Mouse (Mus musculus) left cerebral cortex, adult 8-10 months (tissue): ENCODE measurements around the gene Cldn18. TPM values are rescaled to one million over a fixed set of nuclear protein-coding genes. Genes with fewer than 3 reads are reported as not detected.

Source experiments
- DNase-seq, 2 experiments: peaks; one replicate each; pipeline ENCODE4 v3.0.0; 2022; ENCODE audit warnings: low spot score in 2 of 2
- total RNA-seq, 4 experiments: library from RNA; stranded (reverse); gene quantifications; 2 replicates each; pipeline ENCODE4 v1.2.4; 2022

The Cldn18 gene
- total RNA-seq, 4 experiments from 2014 or later = not detected

DNA sequence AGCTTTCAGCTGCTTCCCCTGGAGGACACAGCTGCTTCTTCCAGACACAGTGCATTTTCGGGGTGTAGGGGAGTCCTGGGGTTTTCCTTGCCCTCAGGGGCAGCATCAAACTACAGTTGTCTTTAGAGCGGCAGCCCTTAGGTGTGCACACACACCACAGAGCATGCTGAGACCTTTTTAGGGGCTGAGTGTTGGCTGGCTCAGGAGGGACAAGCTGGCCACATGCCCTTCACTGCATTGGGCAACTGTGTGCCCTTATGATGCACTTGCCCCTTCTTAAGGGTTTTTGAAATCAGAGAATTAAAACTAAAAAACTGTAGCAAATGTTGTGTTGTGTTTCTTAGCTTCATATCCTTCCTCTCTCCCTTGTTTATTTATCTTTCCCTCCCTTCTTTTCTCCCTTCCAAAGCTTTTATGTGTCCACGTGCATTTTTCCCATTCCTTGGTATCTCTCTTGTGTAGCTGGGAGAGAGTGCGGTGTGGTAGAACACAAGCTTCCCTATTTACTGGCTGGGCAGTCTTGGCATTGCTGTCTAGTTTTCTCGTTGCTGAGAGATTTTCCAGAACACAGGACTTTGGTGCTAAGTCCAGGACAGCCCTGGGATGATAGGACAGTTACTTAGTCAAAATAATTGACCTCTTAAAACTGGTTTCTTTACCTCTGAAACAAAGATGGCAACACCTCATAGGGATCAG, 31.4 kb downstream of the Cldn18 start:
- no peak for DNase-seq

DNA sequence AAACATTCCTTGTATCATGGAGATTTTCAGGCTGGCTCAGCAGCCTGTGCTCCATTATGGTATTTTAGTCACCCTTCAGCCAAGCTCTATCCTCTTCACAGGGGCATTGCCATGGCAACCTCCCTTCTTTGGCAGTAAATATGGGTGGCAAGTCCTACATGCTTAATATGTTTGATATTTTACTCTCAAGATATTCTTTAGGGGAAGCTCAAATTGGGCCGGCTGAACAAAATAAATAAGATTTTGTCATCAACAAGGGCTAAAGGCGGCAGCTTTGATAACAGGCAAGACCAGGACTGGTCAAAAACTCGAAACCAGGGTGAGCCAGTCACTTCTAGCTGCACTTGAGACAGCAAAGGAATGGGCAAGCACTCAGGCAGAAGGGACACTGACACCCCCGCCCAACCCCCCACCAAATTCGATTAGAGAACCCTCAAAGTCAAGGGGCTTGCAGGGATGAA, 32.0 kb downstream of the Cldn18 start:
- DNase-seq = no peak

DNA sequence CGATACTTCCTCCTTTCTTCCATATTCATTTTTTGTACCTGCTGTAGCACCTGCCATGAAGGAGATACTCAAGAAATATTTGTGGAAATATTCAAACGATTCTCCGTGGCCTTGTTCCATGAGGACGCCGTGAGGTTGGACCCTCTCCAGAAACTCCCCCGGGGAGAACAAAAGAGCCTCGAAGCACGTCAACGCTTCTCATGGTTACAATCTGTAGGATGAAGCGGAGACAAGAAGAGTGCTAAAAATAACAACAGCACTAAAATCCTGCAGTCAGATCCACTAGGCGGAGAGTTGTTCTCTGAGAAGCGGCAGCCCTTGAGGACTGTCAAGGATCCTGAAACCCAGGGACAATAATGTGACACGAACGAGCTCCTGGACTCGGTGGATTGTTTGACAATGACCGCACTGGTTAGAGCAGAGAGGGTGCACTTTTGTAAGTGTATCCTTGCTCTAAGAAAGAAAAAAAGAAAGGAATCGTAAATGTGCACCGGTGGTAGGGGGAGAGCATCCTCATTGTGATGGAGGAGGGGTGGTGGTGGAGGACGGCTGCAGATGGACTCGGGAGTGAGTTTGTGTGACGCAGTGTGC, 35.0 kb downstream of the Cldn18 start:
- peak in 1 of 2 experiments; percentile 43 for DNase-seq

DNA sequence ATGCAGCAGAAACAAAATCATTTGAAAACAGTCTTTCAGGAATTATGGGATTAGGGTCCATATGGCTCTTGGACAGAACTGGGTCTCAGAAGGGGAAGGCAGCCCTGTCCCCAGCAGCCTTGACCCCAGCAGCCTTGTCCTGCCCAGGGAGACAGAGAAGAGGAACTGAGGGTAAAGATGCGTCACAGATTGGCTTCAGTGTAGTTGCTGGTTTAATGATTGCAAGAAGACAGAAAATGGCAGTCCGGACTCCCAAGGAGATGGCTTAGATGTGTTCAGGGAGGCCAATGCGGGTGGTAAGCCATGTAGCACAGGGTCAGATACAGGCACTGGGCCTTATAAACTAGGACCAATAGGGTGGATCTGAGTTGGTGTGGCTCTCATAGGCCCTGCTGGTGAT, 41.4 kb downstream of the Cldn18 start:
- DNase-seq = no peak

DNA sequence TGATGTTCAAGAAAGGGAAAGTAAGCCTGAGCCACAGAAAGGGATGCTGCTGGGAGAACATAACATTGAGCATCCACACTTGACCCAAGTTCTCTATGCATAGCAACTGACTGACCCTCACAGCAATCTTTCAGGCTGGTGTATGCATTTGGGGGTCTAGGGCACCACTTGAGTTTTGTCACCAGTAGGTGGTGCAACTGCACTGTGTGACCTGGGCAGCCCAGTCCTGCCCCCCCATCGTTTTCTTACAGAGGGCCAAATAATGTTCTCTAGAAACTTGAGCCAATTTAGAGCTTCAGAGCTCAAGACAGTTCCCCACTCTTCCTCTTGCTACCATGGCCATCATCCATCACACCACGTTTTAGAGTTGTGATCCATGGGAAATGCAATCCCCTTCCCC, 45.5 kb downstream of the Cldn18 start:
- DNase-seq = no peak

DNA sequence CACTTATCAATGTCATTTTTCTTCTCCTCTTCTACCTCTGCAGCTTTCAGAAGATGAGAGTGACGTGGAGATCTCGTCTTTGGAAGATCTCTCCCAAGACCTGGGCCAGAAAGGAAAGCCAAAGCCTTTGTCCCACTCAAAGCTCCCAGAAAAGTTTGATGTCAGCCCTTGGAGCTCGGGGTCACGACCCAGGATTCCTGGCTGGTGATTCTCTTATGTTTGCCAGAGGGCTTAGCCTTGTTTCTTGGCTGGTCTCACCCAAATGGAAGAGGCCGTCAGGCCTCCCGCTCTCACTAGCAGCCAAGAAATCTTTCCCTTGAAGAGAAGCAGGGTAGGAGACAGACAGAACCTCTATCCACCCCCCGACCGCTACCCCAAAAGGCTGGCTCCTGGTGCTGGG, 49.5 kb downstream of the Cldn18 start:
- DNase-seq = no peak

DNA sequence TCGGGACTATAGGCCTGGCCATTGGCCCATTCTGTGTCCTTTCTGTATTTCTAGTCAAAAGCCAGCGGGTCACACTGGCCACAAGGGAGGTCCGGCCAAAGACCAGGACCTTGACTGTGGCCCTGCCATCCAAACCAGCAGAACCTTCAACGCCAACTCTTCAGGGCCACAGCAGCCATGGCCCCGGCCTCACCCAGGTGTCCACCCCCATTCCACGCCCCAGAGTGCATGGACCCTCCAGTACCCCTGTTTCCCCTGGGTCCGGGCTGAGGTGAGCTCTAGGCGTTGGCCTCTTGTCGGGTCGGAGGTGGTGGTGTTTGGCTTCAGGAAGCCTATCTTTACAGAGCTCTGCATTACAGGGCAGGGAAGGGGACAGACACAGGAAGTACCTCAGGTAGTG, 54.2 kb downstream of the Cldn18 start:
- no peak for DNase-seq

DNA sequence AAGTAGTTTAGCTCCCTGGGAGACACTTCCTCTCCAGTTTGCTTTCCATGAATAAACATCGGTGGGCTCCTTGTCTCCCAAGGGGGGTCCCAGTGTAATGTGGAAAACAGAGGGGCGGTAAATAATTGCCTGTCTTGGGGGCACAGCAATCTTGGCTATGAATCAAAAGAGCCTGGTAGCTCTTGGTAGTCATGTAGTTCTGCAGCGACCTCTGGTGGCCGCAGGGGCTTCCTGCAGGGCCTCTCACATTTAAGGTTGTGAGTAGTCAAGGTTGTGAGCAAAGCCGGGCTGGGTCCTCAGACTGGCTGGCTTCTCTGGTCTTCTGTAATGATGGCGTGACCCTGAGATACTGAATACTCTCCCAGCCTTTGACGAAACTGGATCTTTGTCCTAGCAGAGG, 54.7 kb downstream of the Cldn18 start:
- peak; percentile 51 to 66 for DNase-seq

DNA sequence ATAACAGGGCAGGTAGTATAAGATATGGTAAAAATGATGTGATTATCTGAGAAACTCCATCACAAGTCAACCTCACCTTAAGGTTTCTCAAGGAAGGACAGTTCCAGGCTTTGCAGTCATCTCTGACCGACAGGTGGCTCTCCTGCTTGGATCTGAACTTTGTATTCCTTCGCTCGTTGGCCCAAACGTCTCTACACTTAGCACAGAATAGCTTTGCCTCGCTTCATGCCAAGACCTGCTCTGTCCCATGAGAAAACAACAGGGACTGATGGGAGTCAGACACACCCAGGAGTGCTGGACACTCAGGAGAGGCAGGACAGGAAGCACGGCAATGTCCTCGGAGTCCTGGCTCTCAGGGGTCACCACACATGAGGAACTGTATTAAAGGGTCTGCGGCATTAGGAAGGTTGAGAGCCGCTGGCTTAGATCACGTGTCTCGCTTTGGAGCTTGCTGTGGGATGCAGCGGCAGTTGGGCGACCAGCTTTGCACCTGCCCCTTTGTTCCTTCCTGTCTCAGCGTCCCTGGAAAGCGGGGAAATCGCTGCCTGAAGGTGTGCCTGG, 55.4 kb downstream of the Cldn18 start:
- DNase-seq = no peak

DNA sequence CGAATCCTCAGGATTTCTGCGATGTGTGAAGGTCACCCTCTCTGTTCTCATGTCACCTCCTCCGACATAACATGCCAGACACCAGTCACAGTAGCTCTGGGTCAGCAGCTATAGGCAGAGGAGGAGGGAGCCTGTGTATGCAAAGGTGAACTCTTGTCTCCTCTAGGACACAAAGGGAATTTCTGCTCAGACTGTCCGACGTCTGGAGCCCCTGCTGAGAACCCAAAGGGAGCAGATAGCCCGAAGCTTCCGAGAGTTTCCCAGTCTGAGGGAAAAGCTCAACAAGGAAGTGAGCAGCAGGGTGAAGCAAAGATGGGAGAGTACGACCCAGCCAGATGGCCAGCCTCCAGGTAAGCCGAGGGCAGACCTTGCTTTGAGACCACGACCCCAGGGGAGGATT, 56.3 kb downstream of the Cldn18 start:
- no peak for DNase-seq

DNA sequence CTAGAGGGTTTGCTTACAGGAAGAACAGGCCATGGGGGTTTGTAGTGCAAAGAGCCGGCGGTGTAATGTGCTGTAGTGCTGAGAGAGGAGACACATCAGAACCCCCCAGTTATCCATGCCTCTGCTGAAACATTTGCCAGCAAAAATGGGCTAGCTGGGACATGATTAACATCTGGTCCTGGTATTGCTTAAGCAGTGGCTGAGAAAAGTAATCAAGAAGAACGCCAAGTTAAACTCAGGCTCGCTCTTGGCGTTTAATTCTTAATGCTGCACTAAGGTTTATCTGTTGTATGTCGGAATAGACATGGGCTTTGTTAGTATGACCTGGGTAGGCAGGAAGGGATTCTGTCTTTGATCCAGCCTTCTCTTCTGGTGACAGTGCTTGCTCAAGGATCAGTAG, 71.0 kb downstream of the Cldn18 start:
- DNase-seq = no peak

DNA sequence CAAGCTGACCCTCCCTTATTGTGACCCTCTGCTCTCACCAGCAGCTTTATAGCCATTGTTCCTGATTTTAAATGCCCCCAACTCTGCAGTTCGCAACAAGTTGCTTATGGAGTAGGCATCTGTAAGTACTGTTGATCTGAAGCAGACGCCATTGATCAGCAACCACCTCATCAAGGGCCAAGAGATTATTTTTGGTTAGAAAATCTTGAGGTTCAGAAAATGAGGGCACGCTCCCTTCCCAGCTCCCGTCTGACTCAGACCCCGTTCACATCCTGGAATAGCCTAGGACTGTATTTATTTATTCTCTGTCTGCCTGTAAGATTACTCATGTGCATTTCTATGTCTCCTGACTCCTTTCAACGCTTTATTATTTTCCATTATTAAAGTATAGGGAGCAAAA, 71.7 kb downstream of the Cldn18 start:
- DNase-seq = no peak

DNA sequence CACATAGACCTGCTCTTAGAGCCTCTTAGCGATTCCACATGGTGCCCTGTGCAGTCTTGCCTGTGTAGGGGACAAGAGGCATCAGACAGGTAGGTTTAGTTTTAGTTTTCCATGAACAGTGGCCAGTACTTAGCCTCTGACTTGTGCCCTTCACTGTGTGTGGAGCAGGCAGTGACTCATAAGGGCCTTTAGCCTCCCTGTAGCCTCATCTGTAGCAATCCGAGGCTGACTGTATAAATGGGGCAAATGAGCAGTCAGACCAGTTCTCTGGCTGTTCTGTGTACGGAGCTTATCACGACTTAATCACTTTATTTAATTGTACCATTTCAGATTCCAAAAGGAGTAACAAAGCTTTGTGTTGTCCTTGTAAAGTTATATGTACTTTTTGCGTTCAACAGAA, 77.1 kb downstream of the Cldn18 start:
- no peak for DNase-seq

Other genes with a start within 250 kb of the Cldn18 start
- gene Armc8, start 148.4 kb downstream of the Cldn18 start, total RNA-seq = 10 to 100 TPM; 55.8 to 61.7 (median 57.5) TPM
- 10 to 100 TPM; 14.8 to 17.9 (median 16.7) TPM for gene Dbr1, start 141.5 kb downstream of the Cldn18 start, total RNA-seq
- under 1 TPM in 3 of 4 experiments, not detected in 1; 0.13 to 0.23 (median 0.18) TPM for gene A4gnt, start 104.8 kb downstream of the Cldn18 start, total RNA-seq
- gene Dzip1l, start 87.8 kb downstream of the Cldn18 start, total RNA-seq = 10 to 100 TPM; 24.2 to 26.2 (median 25.5) TPM
- under 1 TPM in 2 of 4 experiments, not detected in 2; 0.46 to 0.89 TPM for gene Sox14, start 158.9 kb upstream of the Cldn18 start, total RNA-seq